Comparison of ENCODE assay signal across 18 mouse cellular contexts in the genomic region with DNA sequence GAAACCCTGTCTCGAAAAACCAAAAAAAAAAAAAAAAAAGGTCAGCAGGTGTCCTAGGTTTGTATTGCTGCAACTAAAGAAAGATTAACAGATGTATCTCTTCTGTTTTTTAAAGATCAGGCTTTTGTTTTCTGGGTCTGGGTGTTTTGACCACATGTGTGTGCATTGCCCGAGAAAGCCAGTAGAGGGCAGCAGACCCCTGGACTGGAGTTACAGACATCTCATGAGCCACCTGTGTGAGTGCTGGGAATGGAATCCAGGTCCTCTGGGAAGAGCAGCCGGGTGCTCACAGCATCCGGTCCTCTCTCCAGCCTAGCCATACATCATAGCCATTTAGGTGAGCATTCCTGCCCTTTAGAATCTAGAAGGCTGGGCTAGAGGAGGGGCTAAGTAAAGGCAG. TPM values are rescaled to one million over a fixed set of nuclear protein-coding genes. Genes with fewer than 3 reads are reported as not detected.
DNase-seq lines count a peak whose midpoint lies in the region; ATAC-seq and TF ChIP-seq lines count a peak whose summit lies in the region.
"Had no signal": no experiment of that assay in that cellular context is flagged by ENCODE, and none has a peak within 500 bp of the region (broad histone marks: within the 10 kb centered on the region; RNA-seq: fewer than 3 reads in every experiment).

No protein-coding gene starts in this region.

- no peak overlapping the region for H3K4me2 ChIP-seq in hindbrain, embryonic 14.5 days (replicated peaks)
- H3K4me2 ChIP-seq: forebrain, embryonic 15.5 days; midbrain, embryonic 12.5 days; neural tube, embryonic 12.5 days had no signal

- 94% methylated on average over 4 of the region's 4 CpGs for WGBS in hindbrain, embryonic 14.5 days

- no peak overlapping the region for H3K4me3 ChIP-seq in layer of hippocampus, adult 2 months
- H3K4me3 ChIP-seq in E14TG2a.4 (replicated peaks; ENCODE audit: low read length) = no peak overlapping the region
- no peak overlapping the region for H3K4me3 ChIP-seq in hindbrain, embryonic 14.5 days (replicated peaks; ENCODE audit: low read length)
- H3K4me3 ChIP-seq: forebrain, embryonic 15.5 days; midbrain, embryonic 12.5 days; neural tube, embryonic 12.5 days had no signal

- H3K9me3 ChIP-seq in E14TG2a.4 (ENCODE audit: low read length) = no peaks in the 10 kb centered on the region
- H3K9me3 ChIP-seq in hindbrain, embryonic 14.5 days (ENCODE audit: control insufficient read depth, low read length) = no peaks in the 10 kb centered on the region
- H3K9me3 ChIP-seq: forebrain, embryonic 15.5 days; neural tube, embryonic 12.5 days had no signal

- H3K27me3 ChIP-seq in E14TG2a.4 (ENCODE audit: insufficient read depth, low read length) = no peaks in the 10 kb centered on the region
- no peaks in the 10 kb centered on the region for H3K27me3 ChIP-seq in hindbrain, embryonic 14.5 days (ENCODE audit: control insufficient read depth, insufficient read depth, low read length)
- H3K27me3 ChIP-seq: forebrain, embryonic 15.5 days; midbrain, embryonic 12.5 days; neural tube, embryonic 12.5 days; Patski had no signal

- peak; percentile 54 for TF ChIP-seq CTCF in layer of hippocampus, adult 2 months (conservative IDR thresholded peaks at IDR 0.05)
- TF ChIP-seq CTCF in E14TG2a.4 (conservative IDR thresholded peaks at IDR 0.05; ENCODE audit: low read length) = peak; percentile 96

- ATAC-seq in erythroblast, adult 5-6 weeks (replicated peaks; ENCODE audit: low FRiP score, poor library complexity, severe bottlenecking) = peak; percentile 66; the same call in 1 of the 2 replicates
- ATAC-seq in hindbrain, embryonic 14.5 days (ENCODE audit: low FRiP score) = no peak
- ATAC-seq: forebrain, embryonic 15.5 days; Patski had no signal

- no peak for DNase-seq in layer of hippocampus, adult 2 months (ENCODE audit: low spot score in 2 of 2)
- no peak for DNase-seq in layer of hippocampus, adult 9-10 months (ENCODE audit: low spot score)
- peak; percentile 11 for DNase-seq in 416B (ENCODE audit: low read depth)
- no peak for DNase-seq in ovary, adult 18-20 months (ENCODE audit: low spot score)
- no peak for DNase-seq in hindbrain, embryonic 14.5 days (ENCODE audit: low spot score)
- no peak for DNase-seq in retina, postnatal 1 day
- DNase-seq: adrenal gland, postnatal 25 days; cerebellum, adult 11-12 months; kidney, postnatal 36 days; right cerebral cortex, adult 18-20 months had no signal

- no peak overlapping the region for H3K9ac ChIP-seq in hindbrain, embryonic 14.5 days
- H3K9ac ChIP-seq: forebrain, embryonic 15.5 days; midbrain, embryonic 12.5 days; neural tube, embryonic 12.5 days had no signal

- H3K4me1 ChIP-seq in E14TG2a.4 (replicated peaks; ENCODE audit: low read depth, low read length) = peaks cover 60% of the 10 kb centered on the region
- H3K4me1 ChIP-seq in hindbrain, embryonic 14.5 days (replicated peaks; ENCODE audit: control insufficient read depth, insufficient read depth, low read length) = no peaks in the 10 kb centered on the region
- H3K4me1 ChIP-seq: forebrain, embryonic 15.5 days; neural tube, embryonic 12.5 days had no signal

- H3K36me3 ChIP-seq in E14TG2a.4 (ENCODE audit: insufficient read depth, low read length) = no peaks in the 10 kb centered on the region
- no peaks in the 10 kb centered on the region for H3K36me3 ChIP-seq in hindbrain, embryonic 14.5 days (replicated peaks; ENCODE audit: control insufficient read depth, insufficient read depth)
- H3K36me3 ChIP-seq: forebrain, embryonic 15.5 days; midbrain, embryonic 12.5 days; neural tube, embryonic 12.5 days had no signal

- no peak overlapping the region for H3K27ac ChIP-seq in layer of hippocampus, adult 2 months
- H3K27ac ChIP-seq in hindbrain, embryonic 14.5 days = no peak overlapping the region
- H3K27ac ChIP-seq: forebrain, embryonic 15.5 days; midbrain, embryonic 12.5 days; neural tube, embryonic 12.5 days had no signal

RNA-seq across cellular contexts. Expression of a gene that starts 14.8 kb away (rescaled TPM):
- total RNA-seq in layer of hippocampus, adult 2 months (2021) = not detected
- not detected in 2 replicates for total RNA-seq in erythroblast, adult 5-6 weeks (2015; ENCODE audit: low replicate concordance)
- not detected in 2 replicates for total RNA-seq in erythroblast, adult 5-6 weeks (2017; ENCODE audit: low replicate concordance)
- 1.3 and 2.6 TPM in 2 replicates for polyA plus RNA-seq in hindbrain, embryonic 14.5 days (2014; fragmentation: Nextera tagmentation; extraction: Ambion mirVana)
- total RNA-seq: adrenal gland, postnatal 25 days; gastrocnemius, postnatal 4 days; left cerebral cortex, adult 18-20 months had no signal

RNA-seq across cellular contexts. Expression of a gene that starts 52.2 kb away (rescaled TPM):
- total RNA-seq in layer of hippocampus, adult 2 months (2021) = 100 to 1,000 TPM; 123 TPM
- total RNA-seq in erythroblast, adult 5-6 weeks (2015; ENCODE audit: low replicate concordance) = 169 and 187 TPM in 2 replicates
- total RNA-seq in erythroblast, adult 5-6 weeks (2017; ENCODE audit: low replicate concordance) = 279 and 303 TPM in 2 replicates
- polyA plus RNA-seq in hindbrain, embryonic 14.5 days (2014; fragmentation: Nextera tagmentation; extraction: Ambion mirVana) = 254 and 284 TPM in 2 replicates

RNA-seq across cellular contexts. Expression of a gene that starts 58.9 kb away (rescaled TPM):
- 100 to 1,000 TPM; 216 to 231 TPM for total RNA-seq in layer of hippocampus, adult 2 months (2021)
- total RNA-seq in erythroblast, adult 5-6 weeks (2015; ENCODE audit: low replicate concordance) = not detected in 2 replicates
- total RNA-seq in erythroblast, adult 5-6 weeks (2017; ENCODE audit: low replicate concordance) = 0.09 TPM in 1 of 2 replicates, not detected in the other
- polyA plus RNA-seq in hindbrain, embryonic 14.5 days (2014; fragmentation: Nextera tagmentation; extraction: Ambion mirVana) = 1.5 and 2.3 TPM in 2 replicates

Comparison
In these comparisons a context has a peak if more than half of its experiments do, and no peak if none do; other contexts are left out.
1. RNA of a gene that starts 58.9 kb away (total RNA-seq): 216 to 231 TPM in layer of hippocampus, adult 2 months; 0.09 TPM in erythroblast, adult 5-6 weeks; every median in the first group is over 100 times any median in the second.